8 mouse cellular contexts compared by ENCODE assay signal in the genomic region with DNA sequence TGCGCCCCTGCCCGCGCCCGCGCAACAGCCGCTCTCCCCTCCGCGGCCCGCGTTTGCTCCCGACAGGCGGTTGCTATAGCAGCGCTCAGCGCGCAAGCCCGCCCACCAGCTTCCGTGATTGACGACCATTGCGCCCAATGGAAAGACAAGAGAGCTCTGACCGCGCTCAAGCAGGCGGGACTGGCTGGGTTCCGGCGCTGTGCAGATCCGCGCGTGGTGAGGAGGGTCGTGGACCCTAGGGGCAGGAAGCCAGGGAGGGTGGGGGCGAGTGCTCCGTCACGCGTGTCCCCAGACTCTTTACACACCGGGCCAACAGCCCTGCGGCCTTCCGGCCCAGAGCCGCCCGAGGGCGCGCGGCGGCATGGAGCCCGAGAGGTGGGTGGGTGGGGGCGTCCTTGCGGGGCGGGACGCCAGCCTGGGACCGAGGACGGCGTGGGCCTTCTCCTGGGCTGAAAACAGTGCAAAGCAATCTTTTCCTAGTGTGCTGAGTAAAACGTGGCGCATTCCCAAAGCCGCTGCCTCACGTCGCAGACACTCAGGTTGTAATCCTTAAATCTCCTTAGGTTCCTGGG. TPM values are rescaled to one million over a fixed set of nuclear protein-coding genes. Genes with fewer than 3 reads are reported as not detected.
DNase-seq lines count a peak whose midpoint lies in the region; ATAC-seq and TF ChIP-seq lines count a peak whose summit lies in the region.

A gene (plus strand): TSS at position 185 of the 572 bp plus-strand sequence.
A gene (minus strand): TSS at position 339 of the 572 bp plus-strand sequence.

- H3K4me3 ChIP-seq in forebrain, embryonic 15.5 days = peak within 1 kb of the TSS; percentile 66
- H3K4me3 ChIP-seq in layer of hippocampus, adult 2 months = peak within 1 kb of the TSS; percentile 86
- peak within 1 kb of the TSS; percentile 76 for H3K4me3 ChIP-seq in lung, embryonic 14.5 days (ENCODE audit: low read depth, low read length)
- peak within 1 kb of the TSS; percentile 62 for H3K4me3 ChIP-seq in olfactory bulb, adult 2 months (ENCODE audit: insufficient read depth, low read depth, low read length)
- H3K4me3 ChIP-seq in thymus, adult 2 months (ENCODE audit: control insufficient read depth, insufficient read depth, low read length) = peak within 1 kb of the TSS; percentile 82

- no peak for TF ChIP-seq CTCF in layer of hippocampus, adult 2 months (conservative IDR thresholded peaks at IDR 0.05)
- TF ChIP-seq CTCF in lung, embryonic 14.5 days (IDR thresholded peaks at IDR 0.05; ENCODE audit: low read depth) = no peak
- no peak for TF ChIP-seq CTCF in olfactory bulb, adult 2 months (IDR thresholded peaks at IDR 0.05; ENCODE audit: insufficient read depth, low read depth, low read length)
- TF ChIP-seq CTCF in thymus, adult 2 months (IDR thresholded peaks at IDR 0.05; ENCODE audit: borderline replicate concordance, control insufficient read depth, extremely low read depth, insufficient read depth, low read length, poor library complexity) = 0 out of 2 replicates have a peak, but pooled peaks have one; percentile 25

- peak; percentile 71 for TF ChIP-seq POLR2A in olfactory bulb, adult 2 months (IDR thresholded peaks at IDR 0.05; ENCODE audit: insufficient read depth, low read depth, low read length)
- TF ChIP-seq POLR2A in thymus, adult 2 months (IDR thresholded peaks at IDR 0.05; ENCODE audit: control insufficient read depth, extremely low read depth, insufficient read depth, low read length, poor library complexity) = 0 out of 2 replicates have a peak, but pooled peaks have one; percentile 41

- DNase-seq in ES-CJ7 (ENCODE audit: low read depth, low spot score) = peak; percentile 92
- peak; percentile 95 for DNase-seq in cerebellum, adult 11 months
- DNase-seq in heart, postnatal 36 days = peak; percentile 99 to 100
- DNase-seq in layer of hippocampus, adult 2 months (ENCODE audit: low spot score in 2 of 2) = peak; percentile 95 to 99
- peak; percentile 99 for DNase-seq in lung, embryonic 14.5 days
- peak; percentile 98 for DNase-seq in thymus, adult 2 months

- peak within 1 kb of the TSS; percentile 51 for H3K27ac ChIP-seq in forebrain, embryonic 15.5 days (replicated peaks)
- H3K27ac ChIP-seq in layer of hippocampus, adult 2 months = peak within 1 kb of the TSS; percentile 96
- peak within 1 kb of the TSS; percentile 86 for H3K27ac ChIP-seq in lung, embryonic 14.5 days (ENCODE audit: low read depth)
- peak within 1 kb of the TSS; percentile 54 for H3K27ac ChIP-seq in olfactory bulb, adult 2 months (ENCODE audit: insufficient read depth, low read depth, low read length)
- H3K27ac ChIP-seq in thymus, adult 2 months (ENCODE audit: control insufficient read depth, insufficient read depth, low read length) = no peak within 1 kb of the TSS

- peaks cover 9% of the 10 kb centered on the region for H3K4me1 ChIP-seq in forebrain, embryonic 15.5 days
- no peaks in the 10 kb centered on the region for H3K4me1 ChIP-seq in lung, embryonic 14.5 days (ENCODE audit: insufficient read depth)
- H3K4me1 ChIP-seq in olfactory bulb, adult 2 months (ENCODE audit: control insufficient read depth, insufficient read depth, low read length) = no peaks in the 10 kb centered on the region; the same call in 1 of the 2 replicates
- peaks cover 7% of the 10 kb centered on the region for H3K4me1 ChIP-seq in thymus, adult 2 months (replicated peaks; ENCODE audit: control insufficient read depth, insufficient read depth, low read length)

- intact Hi-C loops in heart, postnatal 36 days (cut with DNase I) = no loop called here

- H3K27me3 ChIP-seq in forebrain, embryonic 15.5 days = no peaks in the 10 kb centered on the region
- H3K27me3 ChIP-seq in lung, embryonic 14.5 days (ENCODE audit: insufficient read depth, low read length) = no peaks in the 10 kb centered on the region
- H3K27me3 ChIP-seq in thymus, adult 2 months (ENCODE audit: control insufficient read depth, insufficient read depth, low read length) = no peaks in the 10 kb centered on the region

- H3K4me2 ChIP-seq in forebrain, embryonic 15.5 days (replicated peaks) = peak within 1 kb of the TSS; percentile 55
- H3K4me2 ChIP-seq in lung, embryonic 14.5 days = peak within 1 kb of the TSS; percentile 79

- H3K9ac ChIP-seq in forebrain, embryonic 15.5 days (replicated peaks) = peak within 1 kb of the TSS; percentile 73
- peak within 1 kb of the TSS; percentile 88 for H3K9ac ChIP-seq in lung, embryonic 14.5 days

- H3K36me3 ChIP-seq in forebrain, embryonic 15.5 days = no peaks in the 10 kb centered on the region
- no peaks in the 10 kb centered on the region for H3K36me3 ChIP-seq in lung, embryonic 14.5 days (ENCODE audit: insufficient read depth)
- H3K36me3 ChIP-seq in thymus, adult 2 months (ENCODE audit: control insufficient read depth, insufficient read depth, low read length) = no peaks in the 10 kb centered on the region

- WGBS in forebrain, embryonic 15.5 days = under 1% methylated on average over 54 of the region's 54 CpGs
- under 1% methylated on average over 53 of the region's 54 CpGs for WGBS in lung, embryonic 14.5 days
- WGBS in olfactory bulb, adult 2 months = under 1% methylated on average over 54 of the region's 54 CpGs
- under 1% methylated on average over 54 of the region's 54 CpGs for WGBS in thymus, adult 2 months

- H3K9me3 ChIP-seq in forebrain, embryonic 15.5 days = no peaks in the 10 kb centered on the region
- no peaks in the 10 kb centered on the region for H3K9me3 ChIP-seq in lung, embryonic 14.5 days (ENCODE audit: low read depth, low read length)

- ATAC-seq in forebrain, embryonic 15.5 days (replicated peaks) = peak; percentile 100
- ATAC-seq in lung, embryonic 14.5 days (ENCODE audit: insufficient read depth) = peak; percentile 100

RNA-seq across cellular contexts. Expression of the first gene that starts in this region (rescaled TPM):
- 5.2 and 5.7 TPM in 2 replicates for polyA plus RNA-seq in forebrain, embryonic 15.5 days (2015; fragmentation: Nextera tagmentation; extraction: Ambion mirVana)
- 1 to 10 TPM in 1 of 2 experiments, under 1 TPM in 1; 0.46 to 1.3 TPM for total RNA-seq in heart, postnatal 36 days (2021)
- 1 to 10 TPM; 6.6 to 6.8 TPM for total RNA-seq in layer of hippocampus, adult 2 months (2021)
- 8.6 and 10.8 TPM in 2 replicates for polyA plus RNA-seq in lung, embryonic 14.5 days (2014; fragmentation: Nextera tagmentation; extraction: Ambion mirVana)
- not detected in 2 replicates for polyA plus RNA-seq in olfactory bulb, adult 2 months (2012; ENCODE audit: insufficient read depth, insufficient read length, low replicate concordance, missing spikeins)
- 1.2 and 1.5 TPM in 2 replicates for polyA plus RNA-seq in thymus, adult 2 months (2012; rRNA removed)

RNA-seq across cellular contexts. Expression of the second gene that starts in this region (rescaled TPM):
- 2.0 and 2.1 TPM in 2 replicates for polyA plus RNA-seq in forebrain, embryonic 15.5 days (2015; fragmentation: Nextera tagmentation; extraction: Ambion mirVana)
- total RNA-seq in heart, postnatal 36 days (2021) = 1 to 10 TPM in 1 of 2 experiments, not detected in 1; 1.6 TPM
- total RNA-seq in layer of hippocampus, adult 2 months (2021) = 10 to 100 TPM; 10.9 to 11.1 TPM
- 2.6 TPM in 2 replicates for polyA plus RNA-seq in lung, embryonic 14.5 days (2014; fragmentation: Nextera tagmentation; extraction: Ambion mirVana)
- polyA plus RNA-seq in olfactory bulb, adult 2 months (2012; ENCODE audit: insufficient read depth, insufficient read length, low replicate concordance, missing spikeins) = not detected in 2 replicates
- 0.09 and 0.33 TPM in 2 replicates for polyA plus RNA-seq in thymus, adult 2 months (2012; rRNA removed)

Comparison
In these comparisons a context has a peak if more than half of its experiments do, and no peak if none do; other contexts are left out.
1. RNA of the second gene that starts in this region (total RNA-seq): 10.9 to 11.1 TPM in layer of hippocampus, adult 2 months; 1.6 TPM in heart, postnatal 36 days; every median in the first group is over 4 times any median in the second.
2. Peak in every context shown above with its lines, with median percentiles within 50 percentile points of each other: DNase-seq and H3K4me3 ChIP-seq.